Mouse (Mus musculus): ENCODE measurements around the gene Arpc3.
"Not testable (repeated sequence)": the region's sequence is repeated elsewhere in the genome, so short reads cannot be mapped to it uniquely, and the experiment has no call there.

Gene Arpc3

DNA sequence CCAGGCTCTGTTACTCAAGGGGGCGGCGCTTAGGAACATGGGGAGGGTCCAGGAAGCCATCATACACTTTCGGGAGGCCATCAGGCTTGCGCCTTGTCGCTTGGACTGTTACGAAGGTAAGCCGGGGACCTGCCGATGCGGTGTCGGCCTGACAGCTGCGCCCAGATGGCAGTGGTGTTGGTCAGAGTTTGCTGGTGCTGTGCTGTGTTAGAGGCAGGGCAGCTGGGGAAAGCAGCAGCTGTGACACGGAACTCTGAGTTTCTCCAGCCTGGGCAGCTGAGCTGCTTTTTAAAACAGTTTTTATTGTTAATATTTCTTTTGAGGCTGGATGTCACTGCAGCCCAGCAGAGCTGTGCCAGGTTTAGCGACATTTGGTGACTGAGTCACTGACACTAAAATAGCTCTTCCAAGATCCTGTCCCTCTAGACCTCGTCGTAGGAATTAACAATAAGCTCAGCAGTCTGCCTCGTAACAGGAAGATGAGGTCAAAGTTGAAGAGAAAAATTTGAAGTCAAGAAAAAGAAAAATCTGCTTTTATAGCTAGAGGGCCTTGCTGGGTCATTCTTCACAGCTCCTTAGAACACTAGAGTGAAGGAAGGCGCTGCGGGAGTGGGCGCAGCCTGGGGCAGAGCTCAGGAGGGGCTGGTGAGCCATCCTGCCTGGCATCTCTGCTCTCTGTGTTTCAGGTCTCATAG, 47.9 kb downstream of the Arpc3 start:
- DNase-seq (ENCODE audit: low read depth): no peak

DNA sequence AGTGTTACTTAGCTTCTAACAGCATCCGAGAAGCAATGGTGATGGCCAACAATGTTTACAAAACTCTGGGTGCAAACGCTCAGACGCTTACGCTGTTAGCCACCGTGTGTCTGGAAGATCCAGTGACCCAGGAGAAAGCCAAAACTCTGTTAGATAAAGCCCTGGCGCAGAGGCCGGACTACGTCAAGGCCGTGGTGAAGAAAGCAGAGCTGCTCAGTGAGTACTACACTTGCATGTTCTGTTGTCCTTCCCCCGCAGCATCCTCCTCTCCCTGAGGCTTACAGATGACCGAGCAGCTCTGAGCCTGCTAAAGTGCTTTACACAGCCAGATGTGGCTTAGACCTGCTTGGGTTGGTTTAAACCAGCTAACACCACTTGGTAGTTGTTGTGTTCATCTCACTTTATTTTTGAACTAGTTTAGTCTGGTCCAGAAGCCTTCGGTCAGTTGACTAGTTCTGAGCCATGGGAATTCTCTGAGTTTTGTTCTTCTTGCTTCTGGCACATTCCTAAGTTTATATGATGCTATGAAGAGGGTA, 48.5 kb downstream of the Arpc3 start:
- DNase-seq (ENCODE audit: low read depth): no peak

DNA sequence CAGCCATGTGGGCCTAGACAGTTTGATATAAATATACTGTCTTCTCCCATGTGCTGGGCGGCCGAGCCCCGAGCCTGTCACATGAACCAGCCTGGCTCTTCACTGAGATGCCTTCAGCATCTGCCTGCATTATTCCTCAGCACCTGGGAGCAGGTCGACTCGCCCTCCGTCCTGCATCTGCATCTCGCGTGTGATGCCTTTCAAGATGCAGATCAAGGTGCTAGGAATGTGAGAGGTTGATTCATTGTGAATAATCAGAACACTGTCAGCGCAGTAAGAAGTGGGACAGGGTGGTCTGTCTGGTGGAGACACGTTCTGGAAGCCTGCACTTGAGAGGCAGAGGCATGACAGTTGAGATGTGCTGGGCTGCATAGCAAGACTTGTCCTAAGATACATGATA, 52.8 kb downstream of the Arpc3 start:
- no peak for DNase-seq (ENCODE audit: low read depth)

DNA sequence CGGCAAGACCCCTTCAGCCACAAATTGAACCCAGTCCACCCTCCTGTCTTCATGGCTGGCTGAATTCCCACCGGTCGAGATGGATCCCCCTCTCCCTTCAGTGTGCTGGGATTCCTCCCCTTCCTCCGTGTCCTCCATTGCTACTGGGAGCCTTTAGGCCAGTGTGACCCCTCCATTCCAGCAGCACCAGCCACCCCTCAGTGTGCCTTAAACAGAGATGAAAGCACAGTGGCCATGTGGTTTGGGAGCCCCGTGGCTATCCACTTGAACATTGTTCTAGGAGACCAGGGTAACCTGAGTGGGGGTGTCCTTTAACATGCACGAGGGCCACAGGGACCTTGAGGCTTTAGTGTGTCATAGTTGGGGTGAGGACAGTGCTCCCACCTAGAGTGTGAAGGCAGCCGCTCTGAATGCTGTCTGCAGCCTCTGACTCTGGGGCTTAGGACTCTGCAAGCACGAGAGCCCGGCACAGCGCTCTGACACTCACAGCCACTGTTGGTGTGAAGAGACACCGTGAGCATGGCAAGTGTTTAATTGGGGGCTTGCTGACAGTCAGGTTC, 53.5 kb downstream of the Arpc3 start:
- no peak for DNase-seq (ENCODE audit: low read depth)

DNA sequence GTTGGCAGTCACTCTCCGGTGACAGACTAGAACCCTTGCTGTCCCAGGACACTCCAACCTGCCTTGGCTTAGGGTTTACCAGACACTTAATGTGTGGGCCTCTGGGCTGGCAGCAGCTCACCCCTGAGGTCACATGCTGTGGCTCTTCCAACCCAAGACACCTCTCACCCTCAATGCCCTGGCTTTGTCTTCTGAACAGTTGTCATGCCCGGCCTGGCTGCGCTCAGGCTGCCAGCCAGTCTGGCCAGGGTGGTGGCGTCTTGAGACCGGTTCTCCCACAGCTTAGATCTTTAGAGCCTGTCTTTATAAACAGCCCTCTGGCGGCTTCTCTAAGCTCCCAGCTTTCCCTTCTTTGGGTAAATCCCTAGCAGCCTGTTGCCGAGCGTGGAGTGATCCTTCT, 56.2 kb downstream of the Arpc3 start:
- no peak for DNase-seq (ENCODE audit: low read depth)

DNA sequence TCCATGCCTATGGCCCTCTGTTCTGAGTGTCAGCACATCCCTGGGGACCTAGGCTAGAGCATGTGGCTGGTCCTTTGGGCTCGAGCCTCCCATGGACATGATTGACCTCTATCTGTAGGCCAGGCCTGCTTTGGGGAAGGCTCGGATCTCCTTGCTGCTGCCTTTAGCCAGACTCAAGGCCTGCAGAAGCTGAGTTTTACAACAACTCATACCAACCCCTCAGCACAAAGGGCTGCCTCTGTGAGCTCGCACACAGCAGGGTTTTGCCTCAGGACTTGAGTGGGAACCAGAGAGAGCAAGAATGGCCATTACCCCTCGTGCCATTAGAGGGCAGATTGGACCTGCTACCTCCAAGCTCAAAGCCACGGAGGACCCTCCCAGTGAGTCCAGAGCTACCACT, 57.2 kb downstream of the Arpc3 start:
- DNase-seq (ENCODE audit: low read depth): no peak

DNA sequence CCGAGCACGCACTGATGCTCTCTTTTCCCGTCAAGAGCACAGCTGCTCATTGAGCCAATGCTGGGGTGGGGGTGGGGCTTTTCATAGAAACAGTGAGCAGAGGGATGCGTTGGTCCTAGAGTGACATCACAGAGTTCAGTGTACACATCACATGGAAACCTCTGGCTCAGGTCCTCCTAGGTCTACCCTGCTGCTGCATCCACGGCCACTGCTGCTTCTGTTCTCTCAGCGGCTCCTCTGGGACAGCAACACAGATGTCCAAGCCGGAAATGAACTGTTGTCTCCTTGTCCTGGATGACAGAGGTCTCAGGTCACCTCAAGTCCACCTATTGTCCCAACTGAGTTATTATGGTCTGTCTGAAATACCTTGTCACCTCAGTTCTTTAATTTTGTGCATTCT, 58.3 kb downstream of the Arpc3 start:
- DNase-seq (ENCODE audit: low read depth): no peak

DNA sequence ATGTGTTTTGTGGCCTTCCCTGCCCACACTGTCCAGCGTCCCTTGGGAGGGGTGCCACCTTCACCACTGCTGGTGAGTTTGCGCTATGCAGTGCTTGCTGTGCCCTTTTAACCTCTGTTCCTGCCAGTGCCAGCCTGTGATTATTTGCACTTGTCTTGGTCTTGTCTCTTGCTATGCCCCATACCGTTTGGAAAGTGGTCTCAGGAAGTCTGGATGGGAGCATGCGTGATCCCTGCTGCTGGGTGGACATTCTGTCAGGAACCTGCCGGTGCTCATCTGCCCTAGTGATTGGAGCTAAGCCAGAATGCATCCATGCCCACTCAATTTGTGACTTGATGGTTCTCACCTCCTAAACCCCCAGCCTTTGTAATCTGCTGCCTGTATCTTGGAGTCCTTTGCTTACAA, 59.2 kb downstream of the Arpc3 start:
- no peak for DNase-seq (ENCODE audit: low read depth)

DNA sequence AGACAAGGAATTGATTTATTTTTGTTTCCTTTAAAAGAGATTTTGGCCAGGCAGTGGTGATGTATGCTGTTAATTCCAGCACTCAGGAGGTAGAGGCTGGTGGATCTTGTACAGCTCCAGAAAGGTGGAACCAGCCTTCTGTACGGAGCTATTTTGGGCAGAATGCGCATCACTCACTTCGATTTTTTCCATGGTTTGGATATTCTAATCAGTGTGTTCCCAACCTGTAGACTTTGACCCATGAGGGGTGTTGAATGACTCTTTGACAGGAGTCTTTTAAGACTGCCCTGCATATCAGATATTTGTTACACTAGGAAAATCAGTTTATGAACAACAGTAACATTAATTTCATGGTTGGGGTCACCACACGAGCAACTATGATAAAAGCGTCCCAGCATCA, 59.6 kb downstream of the Arpc3 start:
- DNase-seq (ENCODE audit: low read depth): no peak

DNA sequence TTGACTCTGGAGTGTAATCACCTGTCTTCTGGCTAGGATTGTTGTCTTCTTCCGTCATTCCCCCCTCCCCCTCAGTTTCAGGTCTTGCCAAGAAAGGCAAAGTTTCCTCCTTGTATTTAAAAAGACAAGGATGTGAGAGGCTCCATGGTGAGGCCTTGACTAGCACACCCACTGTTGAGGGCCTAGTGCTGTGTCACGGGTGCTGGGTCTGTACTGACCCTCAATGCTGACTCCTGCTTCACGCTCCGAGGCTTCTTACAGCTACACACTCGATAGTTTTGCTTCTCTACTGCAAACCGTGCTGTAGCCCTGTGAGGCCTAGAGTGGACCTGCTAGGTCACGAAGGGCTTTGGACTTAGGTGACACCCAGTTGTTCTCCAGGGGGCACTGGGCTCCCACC, 60.5 kb downstream of the Arpc3 start:
- DNase-seq (ENCODE audit: low read depth): no peak

DNA sequence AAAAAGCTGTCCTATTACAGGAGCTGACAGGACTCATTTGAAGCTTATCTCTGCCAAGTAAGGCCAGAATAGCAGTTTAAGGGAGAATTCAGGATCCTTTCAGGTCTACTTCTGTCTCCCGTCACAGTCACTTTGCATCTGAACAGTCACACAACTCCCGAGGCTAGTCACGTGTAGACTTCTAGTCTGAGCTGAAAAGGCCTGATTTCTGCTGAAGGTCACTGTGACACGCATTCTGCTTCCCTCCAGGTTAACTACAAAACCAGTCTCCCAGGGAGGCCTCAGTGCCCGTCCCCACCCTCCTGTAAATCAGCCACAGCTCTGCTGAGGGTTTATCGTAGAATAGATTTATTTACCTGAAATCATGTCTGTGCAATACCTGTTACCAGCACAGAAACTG, 61.5 kb downstream of the Arpc3 start:
- no peak for DNase-seq (ENCODE audit: low read depth)

DNA sequence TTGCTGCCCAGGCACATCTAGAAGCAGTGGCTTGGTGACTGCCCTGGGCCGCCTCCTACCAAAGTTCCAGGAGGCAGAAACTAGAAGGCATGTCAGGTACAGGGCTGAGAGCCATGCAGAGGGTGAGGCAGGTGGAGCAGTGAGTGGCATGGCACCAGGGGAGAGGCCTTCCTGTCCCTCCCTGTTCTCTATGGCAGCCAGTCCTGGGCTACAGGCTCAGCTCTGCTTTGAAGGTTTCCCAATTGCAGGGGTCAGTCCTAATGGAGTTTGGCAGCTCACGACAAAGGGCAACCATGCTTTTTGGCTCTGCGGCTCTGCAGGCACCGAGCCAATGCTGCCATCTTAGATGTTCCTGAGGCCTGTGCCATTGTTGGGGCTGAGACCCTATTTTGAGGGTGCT, 62.8 kb downstream of the Arpc3 start:
- DNase-seq (ENCODE audit: low read depth): no peak

DNA sequence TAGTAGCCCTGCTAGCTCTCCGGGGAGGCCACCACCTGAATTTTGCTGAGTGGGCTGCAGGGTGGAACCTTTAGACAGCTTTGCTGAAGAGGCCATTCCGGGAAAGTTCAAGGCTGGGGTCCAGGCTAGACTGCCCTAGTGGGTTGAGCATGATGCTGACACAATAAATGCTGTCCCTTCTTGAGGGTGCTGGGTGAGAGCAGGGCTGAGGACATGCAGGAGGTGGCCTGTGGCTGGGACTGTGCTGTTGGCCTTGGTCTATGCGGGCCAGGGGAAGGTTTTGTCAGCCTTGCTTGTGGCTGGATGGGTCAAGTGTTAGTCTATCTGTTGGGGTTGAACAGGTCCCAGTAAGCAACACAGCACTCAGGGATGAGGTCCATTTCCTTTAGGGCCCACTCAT, 63.2 kb downstream of the Arpc3 start:
- no peak for DNase-seq (ENCODE audit: low read depth)

DNA sequence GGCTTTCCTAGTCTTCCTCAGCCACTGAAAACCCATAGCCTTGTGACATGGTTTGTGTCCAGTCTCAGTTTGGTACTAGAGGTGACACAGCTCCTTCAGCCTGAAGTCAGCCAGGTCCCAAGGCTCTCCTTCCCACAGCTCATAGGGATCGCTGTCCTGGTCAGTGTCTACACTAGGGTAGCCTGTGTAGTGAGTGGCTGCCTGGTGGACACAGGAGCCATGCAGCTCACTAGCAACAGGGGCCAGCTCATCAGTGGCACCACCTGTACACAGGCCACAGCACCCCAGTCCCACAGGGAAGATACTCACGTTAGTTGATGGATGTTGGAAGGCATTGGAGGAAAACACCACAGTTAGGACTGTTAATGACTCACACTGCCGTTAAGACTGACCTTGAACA, 63.9 kb downstream of the Arpc3 start:
- DNase-seq (ENCODE audit: low read depth): no peak

DNA sequence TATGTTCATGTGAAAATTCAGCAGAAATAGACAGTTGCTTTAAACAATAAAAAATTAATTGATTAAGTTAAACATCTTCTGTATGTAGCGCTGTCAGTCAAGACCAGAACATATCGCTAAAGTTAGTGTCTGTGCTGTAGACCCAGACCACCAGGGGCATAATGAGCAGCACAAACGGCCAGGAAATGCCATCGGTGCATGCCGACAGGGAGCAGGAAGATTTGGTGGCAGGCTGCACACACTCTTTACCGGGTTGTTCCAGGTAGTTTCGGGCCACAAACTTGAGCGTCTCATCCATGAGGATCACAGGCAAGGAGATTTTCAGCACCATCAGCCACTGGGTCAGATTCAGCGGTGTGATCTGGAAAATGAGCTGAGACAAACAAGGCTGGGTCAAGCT, 65.4 kb downstream of the Arpc3 start:
- not testable (repeated sequence) for DNase-seq (ENCODE audit: low read depth)

DNA sequence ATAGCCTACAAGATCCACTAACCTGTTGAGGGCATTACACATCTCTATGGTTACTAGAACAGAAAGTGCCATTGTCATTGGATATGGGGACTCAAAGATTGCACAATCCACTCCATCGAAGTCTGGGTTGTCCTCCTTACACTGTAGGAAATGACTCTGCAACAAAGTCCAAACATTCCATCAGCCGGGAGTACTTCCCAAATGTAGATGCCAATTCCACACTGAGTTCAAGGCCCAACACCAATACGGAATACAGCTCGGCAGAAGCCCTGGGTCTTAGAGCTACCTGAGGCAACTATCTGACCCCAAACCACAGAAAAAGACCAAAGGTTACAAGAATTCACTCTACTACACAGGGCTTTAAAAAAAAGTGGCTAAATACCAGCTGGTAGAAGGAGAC, 66.4 kb downstream of the Arpc3 start:
- no peak for DNase-seq (ENCODE audit: low read depth)

DNA sequence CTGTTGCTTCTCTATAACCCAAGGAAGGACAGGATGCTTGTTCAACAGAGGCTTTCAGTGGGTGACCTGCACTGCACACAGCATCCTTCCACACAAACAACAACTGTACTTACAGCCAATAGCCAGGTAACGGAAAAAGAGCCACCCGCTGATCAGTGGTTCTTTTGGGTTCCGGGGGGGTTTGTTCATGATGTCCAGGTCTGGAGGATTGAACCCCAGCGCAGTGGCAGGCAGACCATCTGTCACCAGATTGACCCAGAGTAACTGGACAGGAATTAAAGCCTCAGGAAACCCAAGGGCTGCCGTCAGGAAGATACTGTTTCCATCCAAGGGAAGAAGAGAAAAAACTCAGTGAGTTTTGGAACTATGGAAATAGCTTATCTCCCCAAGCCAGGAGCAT, 67.7 kb downstream of the Arpc3 start:
- DNase-seq (ENCODE audit: low read depth): no peak

DNA sequence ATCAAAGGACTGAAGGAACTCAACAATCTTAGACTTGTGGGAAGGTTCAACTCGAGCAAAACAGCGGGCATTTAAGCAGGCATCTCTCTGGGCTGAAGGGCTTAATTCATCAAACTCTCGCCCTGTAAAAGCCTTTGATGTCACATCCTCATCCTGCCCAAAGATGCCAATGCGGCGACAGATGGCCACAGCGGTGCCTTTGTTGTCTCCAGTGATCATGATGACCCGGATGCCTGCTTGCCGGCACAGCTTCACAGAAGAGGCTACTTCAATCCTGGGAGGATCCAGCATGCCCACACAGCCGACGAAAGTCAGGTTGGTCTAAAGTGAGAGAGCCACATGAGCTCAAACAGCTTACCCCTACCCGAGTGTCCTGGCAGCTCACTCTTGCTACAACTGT, 69.0 kb downstream of the Arpc3 start:
- no peak for DNase-seq (ENCODE audit: low read depth)

DNA sequence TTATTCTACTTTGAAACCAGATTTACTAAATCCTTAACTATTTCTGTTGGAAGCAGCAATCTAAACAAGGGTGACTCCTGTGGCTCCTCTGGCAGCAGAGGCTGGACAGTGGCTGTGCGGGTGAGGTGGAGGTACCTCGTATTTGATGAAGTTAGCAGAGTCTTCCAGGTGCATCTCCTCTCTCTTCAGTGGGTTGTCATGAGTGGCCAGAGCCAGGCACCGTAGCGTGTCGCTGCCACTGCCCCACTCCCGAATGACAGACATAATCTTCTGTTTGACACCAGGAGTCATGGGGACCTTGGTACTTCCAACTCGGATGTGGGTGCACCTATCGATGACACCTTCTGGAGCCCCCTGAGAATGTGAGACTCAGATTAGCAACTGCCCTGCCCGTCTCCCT, 69.8 kb downstream of the Arpc3 start:
- DNase-seq (ENCODE audit: low read depth): no peak

Measured in induced T-regulatory cell, adult 2 months (primary cell).